Mouse (Mus musculus): Measurements from ENCODE around the gene Vsx1. TPM values are rescaled to one million over a fixed set of nuclear protein-coding genes. Genes with fewer than 3 reads are reported as not detected.

The Vsx1 gene
- polyA plus RNA-seq, 1 experiment: not detected

DNA sequence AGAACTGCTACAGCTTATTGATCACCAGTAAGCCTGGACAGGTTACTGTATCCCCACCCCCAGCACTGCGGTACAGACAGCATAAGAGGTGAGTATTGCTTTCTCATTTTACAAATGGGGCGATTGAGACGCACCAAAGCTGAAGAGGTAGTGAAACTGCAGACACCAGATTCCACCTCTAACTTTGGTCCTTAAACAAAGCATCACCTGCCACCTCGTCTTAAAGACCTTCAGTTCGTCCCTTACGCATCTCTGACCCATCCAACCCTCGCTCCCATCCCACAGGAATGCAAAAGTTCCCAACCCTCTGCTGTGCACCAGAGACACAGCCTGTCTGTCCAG, 22.5 kb downstream of the Vsx1 start:
- peaks cover 15% of the 10 kb centered on the region for H3K27me3 ChIP-seq (ENCODE audit: control insufficient read depth, insufficient read depth, insufficient read length)
- H3ac ChIP-seq (ENCODE audit: control insufficient read depth, insufficient read length, low read depth): no peak overlapping the region
- H3K4me3 ChIP-seq (ENCODE audit: insufficient read depth, poor library complexity, severe bottlenecking): no peak overlapping the region
- no peaks in the 10 kb centered on the region for H3K79me3 ChIP-seq (ENCODE audit: low read depth)
- TF ChIP-seq MYOG (IDR thresholded peaks at IDR 0.05; ENCODE audit: control insufficient read depth, extremely low read depth, insufficient read length) (no peak), CEBPB (IDR thresholded peaks at IDR 0.05; ENCODE audit: low read depth) (no peak)
- H3K36me3 ChIP-seq (ENCODE audit: control insufficient read depth, insufficient read depth): no peaks in the 10 kb centered on the region
- H3K79me2 ChIP-seq (ENCODE audit: control insufficient read depth, insufficient read depth): no peaks in the 10 kb centered on the region

DNA sequence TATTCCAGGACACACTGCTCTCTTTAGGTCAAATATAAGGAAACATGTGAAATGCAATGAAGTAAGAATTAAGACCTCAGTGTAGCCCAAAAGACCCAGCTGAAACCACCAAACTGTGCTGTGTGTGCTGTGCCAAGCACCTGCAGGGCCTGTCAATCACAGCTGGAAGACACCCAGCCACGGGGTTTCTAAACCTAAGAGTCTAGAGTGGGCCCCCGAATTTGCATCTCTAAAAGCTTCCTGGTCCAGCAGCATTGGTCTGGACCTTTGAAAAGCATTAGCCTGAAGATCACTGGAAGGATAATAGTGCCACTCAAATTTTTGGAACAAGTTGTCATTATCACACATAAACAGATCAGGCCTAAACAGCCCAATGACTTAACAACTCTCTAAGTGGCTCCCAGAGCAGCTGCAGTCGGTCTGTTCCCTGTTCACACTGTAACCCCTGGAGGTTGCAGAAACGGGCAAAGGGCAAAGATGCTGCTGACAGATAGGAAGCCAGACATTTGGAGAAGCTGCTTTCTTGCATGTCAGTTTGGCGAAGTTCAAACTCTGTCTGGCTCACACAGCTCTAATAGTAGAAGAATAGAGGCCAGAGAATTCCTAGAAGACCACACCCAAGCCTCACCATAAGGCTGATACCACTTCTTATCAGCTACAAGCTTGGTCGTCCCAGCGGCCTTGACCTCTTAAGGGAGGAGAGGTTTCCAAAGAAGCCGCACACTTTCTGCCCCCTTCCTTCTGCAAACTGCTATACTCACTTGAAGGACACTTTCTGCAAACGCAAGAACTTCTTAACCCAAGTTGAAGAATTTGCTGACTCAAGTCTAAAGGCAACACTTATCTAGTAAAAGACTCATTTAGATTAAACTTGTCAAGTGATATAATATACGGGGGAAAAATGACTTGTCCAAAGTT, 23.4 kb downstream of the Vsx1 start:
- TF ChIP-seq USF1 (IDR thresholded peaks at IDR 0.05; ENCODE audit: low read depth) (no peak), FOSL1 (IDR thresholded peaks at IDR 0.05; ENCODE audit: insufficient read depth, low read length, poor library complexity, severe bottlenecking) (no peak), MYOD1 (IDR thresholded peaks at IDR 0.05; ENCODE audit: control insufficient read depth, insufficient read length, low read depth) (no peak), MYOG (IDR thresholded peaks at IDR 0.05; ENCODE audit: control insufficient read depth, extremely low read depth, insufficient read length) (no peak), MAX (IDR thresholded peaks at IDR 0.05) (no peak), CTCF (IDR thresholded peaks at IDR 0.05; ENCODE audit: control insufficient read depth, insufficient read depth, insufficient read length) (no peak), CEBPB (IDR thresholded peaks at IDR 0.05; ENCODE audit: low read depth) (no peak)
- Histone ChIP-seq H3K79me2 (ENCODE audit: control insufficient read depth, insufficient read depth) (no peaks in the 10 kb centered on the region), H3K36me3 (ENCODE audit: control insufficient read depth, insufficient read depth) (no peaks in the 10 kb centered on the region), H3K4me3 (ENCODE audit: insufficient read depth, poor library complexity, severe bottlenecking) (no peak overlapping the region), H3K79me3 (ENCODE audit: low read depth) (no peaks in the 10 kb centered on the region), H3ac (ENCODE audit: control insufficient read depth, insufficient read length, low read depth) (no peak overlapping the region), H3K27me3 (ENCODE audit: control insufficient read depth, insufficient read depth, insufficient read length) (peaks cover 15% of the 10 kb centered on the region)

DNA sequence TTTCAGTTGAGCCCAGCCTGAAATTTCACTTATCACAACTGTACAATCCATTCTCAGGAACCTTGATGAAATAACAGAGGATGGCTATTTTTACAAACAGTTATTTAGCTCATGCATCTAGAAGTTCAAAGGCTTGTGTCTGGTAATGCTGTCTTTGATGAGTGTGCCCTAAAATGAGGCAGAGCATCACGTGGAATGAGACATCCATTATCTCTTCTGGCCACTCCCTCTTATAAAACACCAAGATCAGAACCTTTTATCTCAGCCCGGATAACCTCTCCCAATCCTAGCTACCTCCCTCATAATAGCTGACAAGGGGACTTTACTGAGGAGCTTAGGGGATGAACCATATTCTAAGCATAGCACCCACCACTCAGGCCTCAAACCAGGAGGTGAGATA, 24.2 kb downstream of the Vsx1 start:
- Histone ChIP-seq H3K36me3 (ENCODE audit: control insufficient read depth, insufficient read depth) (no peaks in the 10 kb centered on the region), H3K79me2 (ENCODE audit: control insufficient read depth, insufficient read depth) (no peaks in the 10 kb centered on the region), H3K4me3 (ENCODE audit: insufficient read depth, poor library complexity, severe bottlenecking) (no peak overlapping the region), H3K79me3 (ENCODE audit: low read depth) (no peaks in the 10 kb centered on the region), H3K27me3 (ENCODE audit: control insufficient read depth, insufficient read depth, insufficient read length) (peaks cover 15% of the 10 kb centered on the region), H3ac (ENCODE audit: control insufficient read depth, insufficient read length, low read depth) (no peak overlapping the region)
- TF ChIP-seq MYOD1 (IDR thresholded peaks at IDR 0.05; ENCODE audit: control insufficient read depth, insufficient read length, low read depth) (no peak), MYOG (IDR thresholded peaks at IDR 0.05; ENCODE audit: control insufficient read depth, extremely low read depth, insufficient read length) (no peak), USF1 (IDR thresholded peaks at IDR 0.05; ENCODE audit: low read depth) (no peak), CTCF (IDR thresholded peaks at IDR 0.05; ENCODE audit: control insufficient read depth, insufficient read depth, insufficient read length) (no peak), CEBPB (IDR thresholded peaks at IDR 0.05; ENCODE audit: low read depth) (no peak), FOSL1 (IDR thresholded peaks at IDR 0.05; ENCODE audit: insufficient read depth, low read length, poor library complexity, severe bottlenecking) (no peak), MAX (IDR thresholded peaks at IDR 0.05) (no peak)

DNA sequence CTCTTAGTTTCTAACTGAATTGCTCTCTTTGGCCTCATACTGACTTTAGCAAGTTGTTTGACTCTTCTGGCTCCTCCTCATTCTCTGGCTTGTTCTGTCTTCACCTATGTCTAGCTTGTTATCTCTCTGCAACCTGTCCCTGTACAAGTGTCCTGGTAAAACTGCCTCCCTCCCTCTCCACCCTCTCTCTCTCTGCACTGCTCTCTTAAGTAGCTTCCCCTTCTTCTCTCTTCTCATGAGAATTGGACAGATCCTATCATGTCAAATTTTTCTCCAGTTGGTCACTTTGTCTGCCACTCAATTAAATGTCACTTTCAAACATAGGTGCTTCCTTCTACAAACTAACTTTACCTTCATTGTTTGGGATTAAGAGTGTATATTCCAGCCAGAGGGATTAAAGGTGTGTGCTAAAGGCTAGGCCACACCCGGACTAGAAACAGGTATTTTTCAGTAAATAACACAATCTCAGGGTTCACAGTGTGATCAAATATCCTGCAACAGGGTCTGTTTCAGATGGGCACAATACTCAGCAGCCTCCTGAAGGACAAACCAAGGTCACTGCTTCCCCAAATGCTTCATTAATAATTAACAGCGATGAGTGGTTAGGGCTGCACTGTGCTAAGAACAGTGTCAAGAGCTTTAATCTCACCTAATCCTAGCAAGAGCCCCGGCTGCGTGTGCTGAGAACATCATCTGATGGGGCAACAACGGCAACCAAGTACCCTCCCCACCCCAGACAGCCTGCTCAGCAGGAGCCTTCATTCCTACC, 24.8 kb downstream of the Vsx1 start:
- no peaks in the 10 kb centered on the region for H3K79me3 ChIP-seq (ENCODE audit: low read depth)
- no peak for TF ChIP-seq FOSL1 (IDR thresholded peaks at IDR 0.05; ENCODE audit: insufficient read depth, low read length, poor library complexity, severe bottlenecking)
- TF ChIP-seq MYOG (IDR thresholded peaks at IDR 0.05; ENCODE audit: control insufficient read depth, extremely low read depth, insufficient read length): no peak
- no peak for TF ChIP-seq MYOD1 (IDR thresholded peaks at IDR 0.05; ENCODE audit: control insufficient read depth, insufficient read length, low read depth)
- no peak for TF ChIP-seq MAX (IDR thresholded peaks at IDR 0.05)
- TF ChIP-seq CTCF (IDR thresholded peaks at IDR 0.05; ENCODE audit: control insufficient read depth, insufficient read depth, insufficient read length): no peak
- no peak for TF ChIP-seq USF1 (IDR thresholded peaks at IDR 0.05; ENCODE audit: low read depth)
- no peak for TF ChIP-seq CEBPB (IDR thresholded peaks at IDR 0.05; ENCODE audit: low read depth)
- H3K36me3 ChIP-seq (ENCODE audit: control insufficient read depth, insufficient read depth): no peaks in the 10 kb centered on the region
- H3K27me3 ChIP-seq (ENCODE audit: control insufficient read depth, insufficient read depth, insufficient read length): peaks cover 15% of the 10 kb centered on the region
- no peak overlapping the region for H3K4me3 ChIP-seq (ENCODE audit: insufficient read depth, poor library complexity, severe bottlenecking)
- H3K79me2 ChIP-seq (ENCODE audit: control insufficient read depth, insufficient read depth): no peaks in the 10 kb centered on the region
- no peak overlapping the region for H3ac ChIP-seq (ENCODE audit: control insufficient read depth, insufficient read length, low read depth)

DNA sequence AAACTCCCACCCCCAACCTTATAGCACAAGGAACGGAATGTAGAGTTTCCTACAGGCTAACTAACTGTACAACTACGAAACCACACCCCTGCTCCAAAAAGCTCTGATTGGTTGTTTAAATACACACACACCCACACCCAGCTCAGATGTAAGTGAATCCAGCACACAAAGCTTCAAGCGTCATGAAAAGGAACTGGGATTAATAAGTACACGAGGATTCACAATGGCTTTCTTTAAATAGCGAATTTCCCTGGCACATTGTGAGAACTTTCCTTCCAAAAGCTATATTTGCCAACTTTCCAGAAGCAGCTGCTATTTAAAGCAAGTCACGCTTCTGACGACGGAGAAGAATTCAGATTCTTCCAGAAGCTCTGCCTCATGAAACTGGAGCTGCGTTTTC, 25.9 kb downstream of the Vsx1 start:
- Histone ChIP-seq H3K36me3 (ENCODE audit: control insufficient read depth, insufficient read depth) (no peaks in the 10 kb centered on the region), H3K27me3 (ENCODE audit: control insufficient read depth, insufficient read depth, insufficient read length) (peaks cover 15% of the 10 kb centered on the region), H3ac (ENCODE audit: control insufficient read depth, insufficient read length, low read depth) (no peak overlapping the region), H3K79me3 (ENCODE audit: low read depth) (no peaks in the 10 kb centered on the region), H3K79me2 (ENCODE audit: control insufficient read depth, insufficient read depth) (no peaks in the 10 kb centered on the region), H3K4me3 (ENCODE audit: insufficient read depth, poor library complexity, severe bottlenecking) (no peak overlapping the region)
- TF ChIP-seq MAX (IDR thresholded peaks at IDR 0.05): no peak
- no peak for TF ChIP-seq CEBPB (IDR thresholded peaks at IDR 0.05; ENCODE audit: low read depth)
- TF ChIP-seq USF1 (IDR thresholded peaks at IDR 0.05; ENCODE audit: low read depth): no peak
- TF ChIP-seq CTCF (IDR thresholded peaks at IDR 0.05; ENCODE audit: control insufficient read depth, insufficient read depth, insufficient read length): no peak
- TF ChIP-seq MYOG (IDR thresholded peaks at IDR 0.05; ENCODE audit: control insufficient read depth, extremely low read depth, insufficient read length): no peak
- no peak for TF ChIP-seq MYOD1 (IDR thresholded peaks at IDR 0.05; ENCODE audit: control insufficient read depth, insufficient read length, low read depth)

All from C2C12 (cell line).